Mouse (Mus musculus) heart, adult 11 months (tissue): ENCODE data around the gene Gm30191.
"Not testable (repeated sequence)": the region's sequence is repeated elsewhere in the genome, so short reads cannot be mapped to it uniquely, and the experiment has no call there.

Experiments
- DNase-seq: peaks from one replicate; pipeline ENCODE4 v3.0.0; 2022

Gm30191 gene

DNA sequence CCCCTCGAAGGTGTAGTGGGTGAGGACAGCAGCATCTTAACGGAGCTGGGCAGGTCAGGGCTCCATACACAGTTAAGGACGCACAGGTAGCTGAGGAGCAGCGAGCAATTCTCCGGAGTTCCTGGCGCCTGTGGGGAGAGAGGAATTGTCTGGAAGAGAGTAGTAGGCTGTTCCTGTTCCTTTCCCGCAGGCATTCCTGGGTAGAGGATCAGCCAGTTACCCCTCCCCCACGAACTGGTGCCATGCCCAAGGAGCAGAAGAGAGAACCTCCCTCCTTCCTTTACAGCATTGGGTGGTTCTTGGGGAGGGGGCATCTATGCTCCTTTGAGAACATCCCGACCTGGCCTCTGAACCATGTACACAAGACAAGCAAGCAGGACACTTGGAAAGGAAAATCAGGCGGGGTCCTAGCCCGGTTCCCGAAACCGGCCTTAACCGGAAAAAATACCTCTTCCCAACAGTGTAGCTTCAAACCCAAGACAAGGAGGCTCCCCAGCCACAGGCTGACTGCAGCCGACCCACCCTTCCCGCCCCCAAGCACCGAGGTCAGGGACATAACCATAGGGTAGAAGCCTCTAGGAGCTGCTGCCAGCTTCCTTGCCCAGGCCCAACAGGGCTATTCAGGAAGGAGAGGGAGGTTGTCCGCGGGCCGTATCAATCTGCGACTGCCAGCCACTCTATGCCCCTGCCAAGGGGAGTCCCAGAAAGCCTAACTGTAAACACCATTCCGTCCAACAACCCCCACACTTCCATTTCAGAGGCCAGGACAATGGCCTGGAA, 5.6 kb downstream of the Gm30191 start:
- peak; percentile 93 for DNase-seq

DNA sequence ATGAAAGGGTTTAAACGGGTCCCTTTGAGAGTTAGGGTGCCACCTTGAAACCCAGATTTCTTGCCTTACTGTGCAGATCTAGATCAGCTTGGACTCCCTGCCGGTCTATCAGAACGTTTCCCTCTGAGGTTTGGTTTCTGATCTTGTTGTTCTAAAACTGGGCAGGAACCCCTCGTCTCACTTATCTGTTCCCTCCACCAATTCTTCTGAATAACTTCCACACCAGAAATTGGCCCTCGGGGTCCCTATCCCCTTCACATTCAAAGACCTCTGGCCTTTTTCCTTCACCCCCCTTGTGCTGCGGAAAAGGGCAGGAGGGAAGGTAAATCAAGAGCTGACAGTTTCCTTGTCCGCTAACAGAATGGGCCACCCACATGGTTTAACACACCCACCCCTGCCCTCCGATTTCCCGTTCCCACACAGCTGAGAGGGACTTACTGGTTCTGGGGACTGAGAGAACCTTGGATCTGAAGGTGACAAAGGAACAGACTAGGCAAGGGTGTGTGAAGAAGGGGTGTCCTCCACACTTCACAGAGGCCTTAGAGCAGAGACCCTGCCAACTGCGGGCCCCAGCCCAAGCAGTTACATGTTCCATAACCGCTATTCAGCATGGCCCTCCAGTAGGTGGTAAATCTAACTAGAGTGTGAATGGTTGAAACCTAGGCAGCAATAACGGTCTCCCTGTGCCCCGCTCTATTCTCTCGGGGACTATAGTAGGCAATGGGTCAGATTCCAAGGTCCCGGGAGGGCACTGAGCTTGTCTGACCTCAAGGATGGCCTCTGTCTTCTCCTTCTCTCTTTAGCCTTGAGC, 6.4 kb downstream of the Gm30191 start:
- peak; percentile 91 for DNase-seq

DNA sequence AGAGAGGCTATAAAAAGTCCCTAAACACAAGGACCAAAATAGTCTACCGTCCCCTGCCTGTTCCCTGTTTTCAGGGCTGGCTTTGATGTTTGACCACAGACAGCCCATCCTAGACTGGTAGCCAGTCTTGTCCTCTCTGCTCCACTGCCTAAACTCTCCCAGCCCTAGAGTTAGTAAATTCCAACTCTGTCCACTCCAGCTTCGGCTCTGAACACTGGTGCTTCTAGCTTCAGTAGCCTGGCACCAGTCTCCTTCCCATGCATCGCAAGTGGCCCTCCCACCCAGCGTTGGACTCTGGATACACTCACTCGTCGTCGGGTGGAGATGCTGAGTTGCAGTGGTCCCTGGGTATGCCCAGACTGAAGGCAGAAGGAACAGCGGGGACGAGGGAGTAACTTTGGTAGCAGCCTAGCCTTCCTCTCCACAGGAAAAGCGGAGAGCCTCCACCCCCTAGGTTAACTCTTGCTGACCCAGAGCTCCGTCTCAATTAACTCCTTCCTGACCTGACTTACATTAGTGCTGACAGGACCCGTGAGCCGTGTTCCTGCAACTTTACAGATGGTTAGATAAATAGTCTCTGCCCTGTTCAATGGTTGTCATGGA, 7.1 kb downstream of the Gm30191 start, which contains the start of gene Grrp1:
Grrp1 (minus strand) TSS at position 385 of the 603 bp plus-strand sequence.
- peak; percentile 96 for DNase-seq

DNA sequence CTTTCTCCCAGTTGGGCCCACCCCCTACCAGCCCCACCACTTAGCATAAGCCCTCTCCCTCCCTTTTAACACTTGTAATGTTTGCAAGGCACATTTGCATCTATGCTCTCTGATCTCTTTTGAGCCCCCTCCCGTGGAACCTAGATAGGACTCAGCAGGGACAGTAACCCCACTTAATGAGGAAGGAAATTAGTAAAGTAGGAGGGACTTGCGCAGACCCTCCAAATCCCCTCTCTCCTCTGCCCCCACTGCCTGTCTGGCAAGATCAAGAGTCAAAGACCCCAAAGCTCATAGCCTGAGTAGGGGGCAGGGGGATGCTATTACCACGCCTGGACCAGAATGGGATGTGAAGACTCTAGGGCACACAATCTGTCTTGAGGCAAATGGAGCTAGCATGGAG, 8.1 kb downstream of the Gm30191 start:
- peak; percentile 74 for DNase-seq

DNA sequence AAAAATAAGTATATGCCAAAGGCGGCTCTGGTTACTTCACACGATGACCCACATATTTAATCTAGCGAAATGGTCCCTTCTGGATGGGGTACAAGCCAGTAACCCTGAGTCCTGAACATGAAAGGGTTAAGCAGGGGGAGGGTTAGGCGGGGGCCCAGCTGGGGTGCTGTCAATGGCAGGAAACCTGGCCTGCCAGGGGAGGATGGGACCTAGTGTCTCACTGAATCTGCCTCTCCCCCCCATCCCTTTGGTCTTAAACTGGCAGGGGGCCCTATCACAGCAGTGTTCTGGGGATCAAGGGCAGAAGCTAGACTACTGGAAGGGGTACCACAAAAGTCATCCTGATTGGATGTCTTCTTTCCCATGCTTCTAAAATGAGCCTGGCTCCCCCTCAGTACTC, 9.1 kb downstream of the Gm30191 start:
- peak; percentile 96 for DNase-seq

DNA sequence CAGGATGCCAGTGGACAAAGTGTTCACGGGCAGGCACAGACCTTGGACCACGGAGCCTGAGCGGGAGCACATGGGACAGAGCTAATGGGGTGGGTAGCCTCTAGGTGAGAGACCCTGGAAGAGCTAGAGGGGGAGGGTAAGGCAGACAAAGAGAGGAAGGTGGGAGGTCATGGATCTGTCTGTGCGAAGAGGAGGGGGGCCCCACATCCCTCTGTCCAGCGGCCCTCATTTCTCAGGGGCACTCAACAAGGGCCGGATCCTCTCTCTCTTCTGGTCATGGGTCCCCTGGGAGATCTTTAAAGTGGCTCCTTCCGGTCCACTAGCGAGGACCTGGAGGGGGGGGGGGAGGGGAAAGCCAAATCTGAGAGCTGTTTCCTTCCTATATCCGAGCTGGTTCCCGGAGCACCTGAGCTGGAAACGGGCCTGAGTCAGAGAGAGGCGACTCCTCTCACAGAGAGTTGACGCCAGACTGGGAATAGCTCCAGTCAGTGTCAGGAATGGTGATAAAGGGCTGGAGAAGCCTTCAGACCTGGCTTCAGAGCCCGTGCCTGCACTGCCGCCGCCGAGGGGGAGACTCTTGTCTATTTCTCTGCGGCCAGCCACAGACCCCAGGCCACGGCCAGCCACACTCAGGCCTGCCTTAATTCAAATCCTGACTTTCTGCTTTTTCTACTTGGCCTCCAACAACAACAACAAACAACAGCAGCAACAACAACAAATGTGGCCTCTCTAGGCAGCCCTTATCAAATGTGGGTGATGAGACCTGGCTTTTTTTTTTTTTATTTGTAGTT, 9.9 kb downstream of the Gm30191 start:
- peak; percentile 96 for DNase-seq

DNA sequence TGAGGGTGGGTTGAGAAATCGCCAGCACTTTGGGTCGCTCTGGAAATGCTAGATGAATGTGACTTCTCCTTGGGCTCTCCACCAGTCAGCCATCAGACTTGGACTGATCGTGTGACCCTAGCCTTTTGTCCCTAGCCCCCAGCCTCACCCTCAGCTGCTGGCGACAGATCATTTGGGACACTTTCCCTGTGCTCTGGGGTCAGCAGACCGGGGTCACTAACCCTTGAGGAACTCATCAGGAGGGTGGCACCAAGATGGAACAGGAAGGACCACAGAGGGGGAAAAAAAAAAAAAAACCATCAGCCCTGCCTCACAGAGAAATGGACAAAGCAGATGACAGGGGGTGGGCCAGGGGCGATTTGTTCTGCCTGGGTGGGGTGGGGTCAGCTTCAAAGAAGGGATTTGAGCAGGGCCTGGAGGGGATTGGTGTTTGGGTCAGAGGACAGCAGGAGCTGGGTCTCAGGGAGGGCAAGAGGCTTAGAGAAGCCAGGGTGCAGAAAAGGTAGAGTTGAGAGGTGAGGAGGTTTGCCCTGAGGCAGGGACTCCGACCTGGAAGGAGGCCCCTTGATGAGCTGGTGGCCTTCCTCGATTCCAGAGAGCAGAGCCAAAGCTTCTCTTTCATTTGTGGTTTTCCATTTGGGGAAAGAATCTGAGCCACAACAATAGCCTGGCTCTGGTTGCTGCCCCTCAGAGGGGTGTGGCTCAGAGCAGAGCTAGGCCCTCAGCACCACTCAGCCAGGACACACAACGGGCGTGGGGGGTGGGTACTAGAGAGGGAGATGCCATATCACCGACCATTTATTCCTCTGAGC, 10.7 kb downstream of the Gm30191 start:
- DNase-seq, result peak; percentile 95

DNA sequence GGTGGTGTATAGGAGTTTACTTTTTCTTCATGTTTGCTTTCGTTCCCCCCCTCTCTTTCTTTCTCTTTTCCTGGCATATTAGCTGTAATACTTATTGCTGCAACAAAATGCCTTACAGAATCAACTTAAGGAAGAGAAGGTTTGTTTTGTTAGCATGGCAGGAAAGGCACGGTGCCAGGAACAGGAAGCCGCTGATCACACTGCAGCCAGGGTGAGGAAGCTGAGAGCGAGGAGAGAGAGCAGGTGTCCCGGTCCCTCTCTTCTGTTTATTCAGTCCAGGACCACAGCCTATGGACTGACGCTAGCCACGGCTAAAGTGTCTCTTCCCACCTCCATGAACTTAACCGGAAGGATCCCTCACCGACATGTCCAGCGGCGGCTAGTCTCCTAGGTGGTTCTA, 11.6 kb downstream of the Gm30191 start:
- DNase-seq, result no peak

DNA sequence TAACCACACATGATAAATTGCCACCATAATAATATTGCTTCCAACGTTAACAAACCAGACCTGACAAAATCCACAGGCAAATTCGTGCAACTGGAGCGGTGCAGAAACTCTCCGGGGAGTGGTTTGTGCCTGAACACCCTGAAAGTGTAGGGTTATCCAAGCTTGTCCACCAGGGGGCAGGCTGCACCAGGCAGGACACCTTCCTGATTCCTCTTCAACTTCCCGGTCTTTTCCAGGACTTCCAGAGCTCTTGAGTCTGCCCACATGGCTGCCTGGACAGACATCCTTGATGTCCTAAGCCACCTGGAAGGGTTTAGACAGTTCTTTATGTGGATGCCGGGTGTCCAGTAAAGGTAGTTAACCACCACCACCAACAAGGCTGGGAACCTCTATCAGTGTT, 16.5 kb downstream of the Gm30191 start:
- peak; percentile 93 for DNase-seq

DNA sequence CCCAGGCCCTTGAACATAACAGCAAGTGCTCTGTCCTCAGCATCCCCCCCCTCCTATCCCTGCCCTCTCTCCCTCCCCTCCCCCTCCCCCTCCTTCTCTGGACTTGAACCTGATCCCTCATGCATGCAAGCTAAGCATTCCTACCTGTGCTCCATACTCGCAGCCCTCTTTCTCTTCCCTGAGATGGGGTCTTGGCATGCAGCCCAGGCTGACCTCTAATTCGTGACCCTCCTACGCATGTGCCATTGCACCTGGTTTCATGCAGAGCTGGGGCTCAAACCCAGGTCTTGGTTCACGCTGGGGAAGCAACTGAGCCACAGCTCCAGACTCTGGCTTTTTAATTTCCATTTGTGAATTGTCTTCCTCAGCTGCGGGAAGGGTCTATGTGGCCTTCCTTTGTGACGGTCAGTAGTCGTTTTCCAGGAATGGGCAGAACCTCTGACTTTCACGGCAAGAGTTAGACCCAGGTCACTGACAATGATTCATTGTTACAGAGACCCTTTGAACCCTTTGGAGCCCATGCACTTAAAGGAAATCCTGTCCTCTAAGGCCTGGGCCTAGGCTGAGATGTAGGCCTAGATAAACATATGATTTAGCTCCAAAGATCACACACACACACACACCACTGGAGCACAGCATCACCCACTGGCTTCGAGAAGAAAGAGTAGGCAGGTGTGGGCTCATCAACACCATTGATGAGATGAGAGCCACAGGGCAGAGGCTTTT, 19.3 kb downstream of the Gm30191 start:
- peak; percentile 85 for DNase-seq

DNA sequence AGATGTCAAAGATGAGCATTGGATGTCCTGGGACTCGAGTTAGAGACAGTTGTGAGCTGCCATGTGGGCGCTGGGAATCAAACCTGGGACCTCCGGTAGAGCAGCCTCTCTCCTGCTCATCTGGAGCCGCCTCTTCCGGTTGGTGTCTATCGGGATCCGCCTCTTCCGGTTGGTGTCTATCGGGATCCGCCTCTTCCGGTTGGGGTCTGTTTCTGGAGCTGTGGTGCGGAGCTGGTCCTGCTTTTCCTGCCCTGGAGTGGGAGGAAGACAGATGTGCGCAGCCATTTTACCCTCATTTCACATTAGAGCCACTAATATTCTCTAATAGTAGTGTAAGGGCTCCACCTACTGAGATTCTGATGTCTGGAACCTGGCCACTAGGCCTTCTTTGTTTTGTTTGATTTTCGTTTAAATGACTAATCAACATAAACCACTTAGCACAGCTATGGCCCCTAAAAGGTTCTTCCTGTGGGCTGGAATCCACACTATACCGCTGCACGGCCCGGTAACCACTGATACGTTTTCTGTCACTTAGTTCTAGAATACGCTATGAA, 21.4 kb downstream of the Gm30191 start:
- DNase-seq, result peak; percentile 92

DNA sequence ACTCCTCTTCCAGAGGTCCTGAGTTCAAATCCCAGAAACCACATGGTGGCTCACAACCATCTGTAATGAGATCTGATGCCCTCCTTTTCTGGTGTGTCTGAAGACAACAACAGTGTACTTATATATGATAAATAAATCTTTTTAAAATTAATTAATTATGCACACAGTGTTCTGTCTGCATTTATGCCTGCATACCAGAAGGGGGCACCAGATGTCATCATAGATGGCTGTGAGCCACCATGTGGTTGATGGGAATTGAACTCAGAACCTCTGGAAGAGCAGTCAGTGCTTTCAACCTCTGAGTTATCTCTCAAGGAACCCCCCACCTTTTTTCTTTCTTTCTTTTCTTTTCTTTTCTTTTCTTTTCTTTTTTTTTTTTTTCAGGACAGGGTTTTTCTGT, 22.9 kb downstream of the Gm30191 start:
- not testable (repeated sequence) for DNase-seq

DNA sequence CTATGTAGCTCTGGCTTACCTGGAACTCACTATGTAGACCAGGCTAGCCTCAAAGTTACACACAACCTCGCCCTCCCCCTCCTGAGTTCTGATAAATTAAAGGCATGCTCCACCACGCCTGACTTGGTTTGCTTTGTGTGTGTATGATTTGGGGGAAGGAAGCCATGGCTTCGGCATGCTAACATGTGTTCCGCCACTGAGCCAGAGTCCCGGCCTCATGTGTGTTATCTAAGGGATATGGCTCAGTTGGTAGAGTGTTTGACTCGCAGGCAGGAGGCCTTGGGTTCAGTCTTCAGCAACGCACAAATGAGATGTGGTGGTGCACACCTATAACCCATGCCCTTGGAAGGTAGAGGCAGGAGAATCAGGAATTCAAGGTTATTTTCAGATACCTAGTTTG, 25.2 kb downstream of the Gm30191 start:
- DNase-seq, result peak; percentile 75

DNA sequence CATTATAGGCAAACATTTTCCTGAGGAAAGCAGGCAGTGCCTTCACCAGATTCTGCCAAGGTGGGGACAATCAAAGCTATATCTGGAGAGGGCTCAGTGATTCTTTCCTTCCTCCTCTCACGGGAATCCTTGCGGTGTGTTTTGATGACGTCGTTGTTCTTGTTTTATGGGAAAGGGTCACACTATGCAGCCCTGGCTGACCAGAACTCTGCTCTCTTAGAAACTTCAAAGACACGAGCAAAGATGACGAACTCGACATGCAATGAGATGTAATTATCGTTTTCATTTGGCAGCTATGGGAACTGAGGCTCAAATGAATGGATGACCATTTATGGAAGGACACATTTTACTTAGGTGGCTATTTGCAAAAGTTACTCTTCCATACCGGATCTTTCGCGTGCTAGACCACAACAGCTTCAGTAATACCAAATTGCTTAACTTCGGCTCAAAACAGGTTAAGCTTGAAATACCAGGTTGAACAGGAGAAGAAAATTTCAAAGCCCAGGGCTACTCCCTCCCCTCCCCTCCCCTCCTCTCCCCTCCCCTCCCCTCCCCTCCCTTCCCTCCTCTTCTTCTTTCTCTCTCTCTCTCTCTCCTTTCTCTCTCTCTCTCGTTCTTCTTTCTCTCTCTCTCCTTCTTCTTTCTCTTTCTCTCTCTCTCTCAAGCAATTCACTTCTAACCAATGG, 26.1 kb downstream of the Gm30191 start:
- DNase-seq, result peak; percentile 59

DNA sequence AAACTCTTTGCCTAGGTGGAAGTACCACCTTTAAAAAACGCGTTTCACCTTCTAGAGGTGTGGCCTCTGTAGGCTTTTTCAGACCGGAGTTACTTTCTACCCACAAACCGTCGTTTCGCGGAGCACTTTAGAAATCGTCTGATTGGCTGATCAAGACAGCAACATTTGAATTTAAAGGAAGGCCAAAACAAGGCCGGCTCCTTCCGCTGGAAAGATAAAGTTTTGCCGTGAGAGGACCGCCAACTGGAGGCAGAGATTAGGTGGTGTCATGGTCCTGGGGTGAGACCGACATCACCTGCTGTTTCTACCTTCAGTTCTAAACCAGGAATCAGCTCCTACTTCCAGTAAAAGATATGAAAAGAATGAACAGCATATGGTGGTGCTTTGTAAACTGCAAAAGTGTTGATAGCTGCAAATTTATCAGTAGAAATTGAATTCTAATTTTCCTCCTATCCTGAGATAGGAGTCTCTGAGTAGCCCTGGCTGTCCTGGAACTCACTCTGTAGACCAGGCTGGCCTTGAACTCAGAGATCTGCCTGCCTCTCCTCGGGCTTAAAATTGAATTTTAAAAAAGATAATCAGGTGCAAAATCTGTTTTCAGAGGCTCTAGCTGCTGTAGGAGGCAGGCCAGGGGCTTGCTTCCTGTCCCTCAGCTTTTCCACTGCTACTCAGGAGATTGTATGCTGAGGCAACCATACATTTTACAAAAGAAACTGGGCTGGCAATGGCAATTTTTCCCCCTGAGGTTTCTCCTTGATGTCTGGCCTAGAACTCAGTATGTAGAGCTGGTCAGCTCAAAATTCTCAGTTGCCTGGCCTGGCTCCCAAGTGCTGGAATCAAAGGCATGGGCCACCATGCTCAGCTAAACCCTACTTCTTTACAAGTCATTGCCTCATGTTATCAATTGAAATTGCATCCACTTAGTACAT, 26.9 kb downstream of the Gm30191 start:
- peak; percentile 87 for DNase-seq

DNA sequence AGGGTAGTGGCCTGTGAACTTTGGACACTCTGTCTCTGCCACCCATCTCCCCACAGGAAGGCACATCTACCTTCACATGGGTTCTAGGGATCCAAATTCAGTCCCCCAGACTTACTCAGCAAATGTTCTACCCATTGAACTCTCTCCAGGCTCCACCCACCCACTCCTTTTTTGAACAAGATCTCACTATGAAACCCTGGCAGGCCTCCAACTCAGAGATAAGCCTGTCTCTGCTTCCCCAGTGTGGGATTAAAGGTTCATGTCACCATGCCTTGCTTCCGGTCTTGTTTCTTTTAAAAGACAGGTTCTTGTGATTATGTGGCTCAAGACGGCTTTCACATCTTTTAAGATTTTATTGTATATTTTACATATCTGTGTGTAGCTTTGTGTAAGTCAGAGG, 38.2 kb downstream of the Gm30191 start:
- DNase-seq, result peak; percentile 86

DNA sequence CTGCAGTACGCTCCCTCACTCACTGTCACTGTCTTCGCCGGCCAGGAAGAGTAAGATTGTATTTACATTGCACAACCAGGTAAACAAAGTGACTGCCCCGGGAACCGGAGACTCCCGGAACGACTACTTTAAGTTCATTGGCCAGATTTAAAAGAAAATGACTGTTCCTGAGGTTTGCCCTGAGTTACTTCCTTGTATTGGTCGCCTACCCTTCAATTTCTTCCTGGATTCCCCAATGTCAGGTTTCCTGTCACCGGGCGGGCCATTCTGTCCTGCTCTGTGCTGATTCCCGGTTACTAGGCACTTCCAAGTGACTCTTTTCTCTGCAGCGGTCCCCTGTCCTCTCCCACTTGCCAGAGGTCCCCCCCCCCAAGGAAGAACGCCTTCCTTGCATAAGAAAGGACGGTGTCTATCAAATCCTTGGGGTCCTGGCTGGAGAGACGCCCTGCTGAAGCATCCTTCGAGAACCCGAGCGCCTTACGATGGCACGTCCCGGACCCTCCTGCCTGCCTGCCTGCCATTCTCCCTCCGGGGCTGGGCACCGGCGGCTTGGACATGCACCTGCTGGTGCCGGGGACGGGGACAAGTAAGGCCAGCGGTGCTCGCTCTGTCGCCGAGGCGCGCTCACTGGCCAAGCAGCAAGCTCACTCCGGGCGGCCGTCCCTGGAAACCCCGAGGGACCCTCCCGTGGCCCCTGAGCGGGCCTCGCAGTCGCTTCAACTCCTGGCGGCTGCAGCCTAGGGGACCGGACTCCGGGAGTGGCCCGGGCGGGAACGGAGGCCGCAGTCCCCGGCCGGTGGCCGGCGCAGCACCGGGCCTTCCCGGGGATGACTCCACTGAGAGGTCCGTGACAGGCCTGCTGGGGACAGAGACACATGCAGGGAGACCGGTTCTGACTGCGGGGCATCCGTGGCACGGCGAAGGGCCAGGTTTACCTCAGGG, 39.8 kb downstream of the Gm30191 start:
- DNase-seq, result no peak

DNA sequence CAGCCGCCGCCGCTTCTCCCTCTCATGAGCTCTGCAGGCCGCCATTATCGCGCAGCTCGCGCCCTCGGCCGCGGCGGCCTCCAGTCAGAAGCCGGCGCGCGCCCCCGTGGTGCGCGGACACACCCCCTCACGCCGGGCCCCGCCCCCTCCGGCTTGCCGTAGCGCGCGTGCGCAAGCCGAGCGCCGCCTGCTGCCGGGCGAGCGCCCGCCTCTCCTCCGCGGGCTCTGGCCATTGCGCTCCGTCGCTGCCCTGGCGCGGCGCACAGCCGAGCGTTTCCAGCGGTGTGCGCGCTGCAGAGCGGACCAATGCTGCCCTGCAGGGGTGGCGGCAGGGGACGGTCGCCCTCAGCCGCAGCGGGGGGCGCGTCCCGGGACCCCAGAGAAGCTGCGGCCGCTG, 40.4 kb downstream of the Gm30191 start:
- peak; percentile 99 for DNase-seq
